Mouse (Mus musculus) heart, adult 9 months (tissue): ENCODE data around the gene Dapl1.

ENCODE experiments used
- DNase-seq, 2 experiments: peaks; one replicate each; pipeline ENCODE4 v3.0.0; 2022; ENCODE audit warnings: low spot score in 2 of 2

The Dapl1 gene

DNA sequence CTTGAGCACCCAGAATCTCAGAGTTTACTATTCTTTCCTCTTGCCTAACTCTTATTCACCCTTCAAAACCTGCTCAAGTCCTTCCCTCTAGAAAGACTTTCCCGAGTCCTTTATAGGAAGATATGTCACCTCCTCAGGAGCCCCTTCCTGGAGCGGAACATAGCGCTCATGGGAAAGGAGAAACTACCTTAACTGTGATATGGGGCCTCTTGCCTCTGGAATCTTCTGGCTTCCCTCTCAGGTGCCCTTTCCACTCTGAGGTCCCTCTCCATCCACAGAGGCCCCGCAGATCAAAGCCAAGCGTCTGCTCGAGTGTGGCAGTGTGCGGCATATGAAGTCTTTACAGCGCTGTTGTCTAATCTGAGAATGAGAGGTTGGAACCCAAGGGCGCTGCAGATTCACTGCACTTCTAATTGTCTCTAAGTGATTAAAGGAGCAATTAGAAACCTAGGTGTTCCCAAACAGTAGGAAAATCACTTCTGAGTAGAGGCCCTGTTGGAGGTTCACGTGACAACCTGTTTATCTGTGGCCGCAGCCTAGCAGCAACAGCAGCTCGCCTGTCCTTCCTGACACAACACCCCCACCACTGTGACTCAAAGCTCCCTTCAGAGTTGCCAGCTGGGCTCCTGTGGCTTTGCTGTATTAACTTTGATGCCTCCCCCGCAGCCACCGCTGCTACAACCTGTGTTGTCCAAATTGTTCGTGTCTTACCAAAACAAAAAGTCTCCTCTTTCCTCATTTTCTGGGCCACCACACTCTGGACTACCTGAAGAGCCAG lies 49.7 kb downstream of the Dapl1 start:
- DNase-seq: peak; percentile 8 to 21

DNA sequence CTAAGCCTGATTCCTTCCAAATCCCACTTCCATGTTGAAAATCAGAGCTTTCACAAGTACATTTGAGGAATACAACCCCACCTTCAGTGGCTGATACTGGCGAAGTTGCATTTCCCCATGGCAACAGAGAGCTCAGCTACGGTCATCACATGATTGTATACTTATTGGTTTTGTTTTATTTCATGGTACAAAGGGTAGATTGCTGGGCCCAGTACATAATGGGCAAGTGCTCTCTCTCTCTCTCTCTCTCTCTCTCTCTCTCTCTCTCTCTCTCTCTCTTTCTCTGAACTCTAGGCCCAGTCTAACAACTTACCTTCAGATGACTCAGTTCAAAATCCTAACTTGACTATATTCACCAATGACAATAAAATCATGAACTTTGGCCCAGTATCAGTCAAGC lies 52.5 kb downstream of the Dapl1 start:
- no peak for DNase-seq

DNA sequence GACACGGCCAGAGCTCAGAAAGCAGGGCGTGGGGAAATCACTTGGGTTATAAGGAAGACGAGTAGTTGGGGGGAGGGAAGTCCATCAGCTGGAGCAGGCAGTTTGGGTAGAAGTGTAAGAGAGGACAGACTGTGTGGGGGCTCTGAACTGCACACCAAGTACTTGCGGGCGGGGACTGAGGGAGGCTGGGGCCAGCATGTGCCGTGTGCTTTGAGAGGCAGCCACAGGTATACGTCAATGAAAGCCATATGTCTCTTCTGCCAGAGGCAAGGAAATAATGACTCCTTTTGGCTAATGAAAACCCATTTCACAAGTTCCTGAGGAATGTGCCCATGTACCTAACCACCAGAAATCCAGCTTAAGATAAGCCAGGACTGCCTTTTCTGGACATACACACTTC lies 53.6 kb downstream of the Dapl1 start:
- no peak for DNase-seq

DNA sequence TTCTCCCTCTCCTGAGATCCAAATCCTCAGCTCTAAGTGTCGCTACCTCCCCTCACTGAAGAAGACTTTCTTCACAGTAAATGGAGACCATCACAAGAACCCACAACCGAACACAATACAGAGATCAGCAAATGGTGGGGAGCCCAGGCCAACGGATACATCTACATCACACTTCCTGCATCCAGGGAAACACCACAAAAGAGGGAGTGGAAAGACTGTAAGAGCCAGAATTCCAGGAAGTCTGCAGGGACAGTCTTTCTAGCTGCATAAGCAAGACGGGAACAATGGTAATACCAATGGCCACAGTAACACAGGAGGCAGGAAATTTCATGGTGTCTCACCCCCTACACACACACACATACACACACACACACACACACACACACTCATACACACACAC lies 55.3 kb downstream of the Dapl1 start:
- DNase-seq: peak; percentile 17 to 47

DNA sequence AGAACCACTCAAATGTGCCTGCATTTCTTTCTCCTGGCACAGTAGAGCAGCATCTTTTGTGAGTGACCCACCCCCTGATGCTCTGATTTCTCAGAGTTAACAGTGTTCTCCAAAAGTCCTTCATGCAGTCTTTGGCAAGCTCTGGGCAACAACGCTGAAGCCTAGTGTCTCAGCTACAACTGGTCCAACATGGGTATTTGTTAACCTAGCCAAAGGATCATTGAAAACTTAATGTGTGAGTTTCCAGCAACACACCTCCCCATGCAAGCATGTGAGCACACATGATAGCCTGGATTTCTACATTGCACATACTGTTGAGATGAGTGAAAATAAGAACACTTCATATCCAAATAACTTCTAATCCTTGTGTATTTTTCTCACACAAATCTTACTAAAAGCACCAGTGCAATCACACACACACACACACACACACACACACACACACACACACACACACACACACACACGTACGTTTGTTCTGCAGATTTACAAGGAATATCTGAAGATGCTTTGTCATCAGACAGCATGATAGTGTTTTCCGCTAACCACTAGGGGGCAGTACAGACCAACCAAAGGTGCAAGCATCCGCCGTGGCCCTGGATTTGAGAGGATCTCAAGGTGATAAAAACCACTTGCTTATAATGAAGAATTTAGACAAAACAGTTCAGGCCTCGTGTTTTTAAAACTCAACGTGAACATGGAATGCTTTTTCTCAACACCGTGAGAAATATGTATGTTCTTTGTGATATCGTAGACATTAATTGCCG lies 56.9 kb downstream of the Dapl1 start:
- DNase-seq: peak; percentile 29 to 67

DNA sequence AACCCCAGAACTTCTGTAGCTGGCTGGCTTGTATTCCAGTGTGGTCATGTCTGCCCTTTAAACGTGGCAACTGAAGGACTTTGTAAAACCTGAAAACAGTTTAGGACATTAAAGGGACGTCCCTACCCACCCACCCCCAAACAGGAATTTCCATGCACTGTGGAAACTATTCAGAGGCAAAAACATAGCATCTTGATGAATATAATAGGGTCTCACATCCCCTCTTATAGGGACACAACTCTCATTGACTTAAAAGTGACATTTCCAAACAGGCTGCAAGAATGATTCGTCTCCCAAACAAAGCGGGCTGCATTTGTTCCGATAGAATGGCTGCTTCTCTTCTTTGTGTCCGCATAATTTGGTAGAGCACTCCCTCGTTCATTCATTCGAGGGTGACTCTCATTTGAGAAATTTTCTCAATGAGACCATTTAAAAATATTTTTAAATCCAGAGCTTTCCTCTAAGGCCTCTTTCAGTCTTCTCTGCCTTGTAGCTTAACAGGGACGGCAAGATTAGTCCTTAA lies 59.2 kb downstream of the Dapl1 start:
- no peak for DNase-seq

DNA sequence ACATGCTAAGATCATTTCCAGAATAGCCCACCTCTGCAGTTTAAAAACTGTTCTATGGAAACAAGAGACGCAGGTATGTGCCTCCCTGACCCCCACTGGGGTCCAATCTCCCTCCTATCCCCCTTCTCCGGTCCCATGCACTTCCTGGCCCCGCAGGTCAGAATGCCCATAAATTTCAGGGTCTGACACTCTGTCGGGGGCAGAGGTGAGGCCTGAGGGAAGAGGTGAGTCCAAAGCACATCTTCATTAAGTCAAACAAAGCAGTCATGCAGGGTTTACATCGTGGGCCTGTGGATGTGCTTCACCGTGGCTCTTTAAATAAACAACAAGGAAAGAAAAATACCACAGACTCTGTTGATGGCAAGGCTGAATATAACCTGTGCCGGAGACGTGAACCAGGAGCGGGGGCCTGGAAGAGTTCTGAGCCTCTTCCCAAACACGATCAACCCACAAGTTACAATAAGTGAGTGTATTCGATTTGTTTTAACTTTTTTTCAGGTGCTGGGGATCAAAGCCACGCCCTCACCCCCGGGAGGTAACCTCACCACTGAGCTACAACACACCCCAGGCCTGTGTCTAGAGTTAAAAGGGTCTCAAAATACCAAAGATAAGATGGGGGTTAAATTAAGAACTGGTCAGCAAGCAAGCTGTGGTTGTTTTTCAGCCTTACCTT lies 59.9 kb downstream of the Dapl1 start:
- no peak for DNase-seq

DNA sequence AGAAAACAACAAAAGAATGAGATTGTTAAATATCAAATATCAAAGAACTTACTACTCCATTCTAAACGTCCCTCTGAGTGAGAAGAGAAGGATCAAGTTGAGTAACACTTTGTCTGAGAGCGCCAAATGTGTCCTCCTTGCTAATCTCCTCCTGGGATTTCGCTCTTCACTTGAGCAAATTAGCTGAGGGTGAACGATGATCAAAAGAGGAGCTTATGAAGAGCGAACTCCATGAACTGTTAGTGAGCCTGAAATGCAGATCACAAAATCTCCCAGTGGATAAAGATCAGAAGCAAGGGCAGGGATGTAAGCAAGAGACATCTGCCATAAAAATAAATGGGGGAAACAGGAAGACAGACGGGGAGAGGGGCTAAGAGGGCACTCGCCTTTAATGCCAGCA lies 60.5 kb downstream of the Dapl1 start:
- no peak for DNase-seq

DNA sequence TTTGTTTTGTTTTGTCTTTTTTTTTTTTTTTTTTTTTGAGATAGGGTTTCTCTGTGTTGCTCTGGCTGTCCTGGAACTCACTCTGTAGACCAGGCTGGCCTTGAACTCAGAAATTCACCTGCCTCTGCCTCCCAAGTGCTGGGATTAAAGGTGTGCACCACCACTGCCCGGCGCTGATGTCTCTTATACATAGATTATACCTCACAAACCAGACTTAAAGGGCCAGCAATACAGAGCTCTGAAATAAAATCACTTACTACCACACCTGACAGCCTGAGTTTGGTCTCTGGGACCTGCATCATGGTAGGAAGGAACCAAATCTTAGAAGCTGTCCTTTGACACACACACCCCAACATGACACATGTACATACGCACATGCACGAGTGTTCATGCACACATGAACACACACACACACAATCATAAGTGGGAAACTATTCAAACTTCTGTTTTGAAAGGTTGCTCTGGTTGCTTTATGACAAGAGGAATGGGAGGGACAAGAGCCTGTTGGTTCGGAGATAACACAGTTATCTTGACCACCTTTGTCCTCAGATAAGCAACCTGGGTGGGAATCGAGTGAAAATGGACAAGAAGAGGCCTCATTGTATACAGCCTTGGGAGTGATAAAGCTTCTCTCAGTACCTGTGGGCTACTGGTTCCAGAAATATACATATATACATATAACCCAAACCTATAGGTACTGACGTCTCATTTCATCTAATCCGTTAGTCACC lies 63.1 kb downstream of the Dapl1 start:
- DNase-seq: no peak

DNA sequence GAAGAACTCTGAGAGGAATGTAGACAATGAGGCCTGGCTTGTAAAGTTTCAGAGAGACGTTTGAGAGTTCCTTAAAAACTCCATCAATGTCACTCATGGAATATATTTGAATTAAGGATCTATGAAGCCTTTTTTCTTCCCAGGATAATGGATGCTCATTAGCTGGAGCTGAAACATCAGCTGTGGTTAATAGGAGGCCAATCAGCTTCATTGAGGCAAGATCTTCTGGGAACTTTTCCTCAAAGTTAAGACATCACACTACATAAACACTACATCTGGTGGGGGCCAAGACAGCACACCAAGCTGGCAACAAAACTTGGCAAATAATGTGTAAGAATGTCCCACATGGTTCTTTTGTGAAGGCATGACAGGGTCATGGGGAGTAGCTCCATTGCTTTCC lies 68.3 kb downstream of the Dapl1 start:
- no peak for DNase-seq

DNA sequence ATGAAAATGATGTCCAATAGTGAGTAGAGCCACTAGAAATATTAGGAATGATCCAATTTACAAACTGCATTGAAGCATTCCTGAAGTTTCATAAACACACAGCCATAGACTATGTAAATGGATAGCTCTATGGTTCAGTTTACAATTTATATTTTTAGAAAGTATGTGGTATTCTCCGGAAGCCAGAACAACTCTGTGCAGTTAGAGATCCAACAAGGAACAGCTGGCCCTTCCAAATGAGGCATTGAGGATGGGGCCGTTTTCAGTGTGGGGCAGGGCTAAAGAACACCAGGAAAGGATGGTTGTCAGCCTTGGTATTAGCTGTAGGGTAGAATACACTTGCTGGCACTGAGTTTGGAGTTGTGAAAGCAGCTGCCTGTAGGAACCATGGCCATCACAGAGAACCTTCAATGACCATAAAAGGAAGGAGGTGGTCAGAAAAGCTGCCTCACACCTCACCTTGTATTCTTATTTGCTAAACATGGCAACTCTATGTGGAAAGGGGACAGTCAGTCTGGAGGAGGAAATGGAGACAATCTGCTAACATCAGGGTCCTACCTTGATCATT lies 70.0 kb downstream of the Dapl1 start:
- no peak for DNase-seq
